Mouse (Mus musculus) liver, embryonic 15.5 days (tissue): ENCODE measurements around the gene Zkscan14. TPM values are rescaled to one million over a fixed set of nuclear protein-coding genes. Genes with fewer than 3 reads are reported as not detected.

Experiments
- ATAC-seq: fragments of 200-750 bp; cut with Nextera tagmentation; 2 replicates; pipeline ENCODE4 v1.8.0; 2017; ENCODE audit warnings: moderate number of reproducible peaks, mild to moderate bottlenecking, moderate library complexity; ENCODE audit not compliant: insufficient read depth
- H3K27ac ChIP-seq: fragments of 300-500 bp; sonication (generic); replicated peaks from 2 replicates; pipeline ENCODE4 v1.5.1; 2015; ENCODE audit warnings: mild to moderate bottlenecking, inconsistent platforms
- H3K27me3 ChIP-seq: fragments of 300-500 bp; sonication (generic); 2 replicates; pipeline ENCODE4 v1.6.1; 2015; ENCODE audit warnings: mild to moderate bottlenecking, inconsistent platforms
- H3K36me3 ChIP-seq: fragments of 300-500 bp; sonication (generic); replicated peaks from 2 replicates; pipeline ENCODE4 v1.6.1; 2015; ENCODE audit warnings: moderate library complexity, mild to moderate bottlenecking, inconsistent platforms
- H3K4me1 ChIP-seq: fragments of 300-500 bp; sonication (generic); replicated peaks from 2 replicates; pipeline ENCODE4 v1.6.1; 2015; ENCODE audit warnings: inconsistent platforms
- H3K4me2 ChIP-seq: fragments of 300-500 bp; sonication (generic); 2 replicates; pipeline ENCODE4 v1.6.1; 2015; ENCODE audit warnings: moderate library complexity, mild to moderate bottlenecking, inconsistent platforms
- H3K4me3 ChIP-seq: fragments of 300-500 bp; sonication (generic); replicated peaks from 2 replicates; pipeline ENCODE4 v1.5.1; 2015; ENCODE audit warnings: mild to moderate bottlenecking, inconsistent platforms
- H3K9ac ChIP-seq: fragments of 300-500 bp; sonication (generic); 2 replicates; pipeline ENCODE4 v1.6.1; 2015; ENCODE audit warnings: moderate library complexity, mild to moderate bottlenecking, inconsistent platforms
- H3K9me3 ChIP-seq: fragments of 300-500 bp; sonication (generic); replicated peaks from 2 replicates; pipeline ENCODE4 v1.6.1; 2016; ENCODE audit warnings: inconsistent platforms
- WGBS: fragments of 180-500 bp; shearing (Covaris S2); methylation state at CpG from one replicate; pipeline ENCODE4 v1.1.7; 2015; ENCODE audit warnings: mixed read lengths; ENCODE audit not compliant: insufficient replicate concordance; 5-methylcytosine and 5-hydroxymethylcytosine counted together
- polyA plus RNA-seq: library from polyadenylated mRNA; unstranded; fragments of >200 nt; fragmentation: Nextera tagmentation; extraction: Ambion mirVana; gene quantifications from 2 replicates; pipeline ENCODE4 v1.2.1, GENCODE M21; 2015

Zkscan14 gene
- polyA plus RNA-seq, 1 experiment from 2014 or later: 8.8 TPM

GRCm38 (mm10) chr5:145202446-145202845 lies 778 bp upstream of the Zkscan14 start:
- Histone ChIP-seq H3K27ac (0 out of 2 replicates have a peak overlapping the region, but pooled peaks have one; percentile 0), H3K27me3 (no peaks in the 10 kb centered on the region), H3K9me3 (no peaks in the 10 kb centered on the region), H3K4me3 (no peak overlapping the region), H3K36me3 (peaks cover 19% of the 10 kb centered on the region), H3K9ac (no peak overlapping the region), H3K4me1 (peaks cover 53% of the 10 kb centered on the region), H3K4me2 (no peak overlapping the region)
- ATAC-seq: no peak
- WGBS: 40% methylated on average over 3 of the region's 3 CpGs

- H3K4me1 ChIP-seq: peaks cover 45% of the 10 kb centered on the region
- no peaks in the 10 kb centered on the region for H3K9me3 ChIP-seq
- no peak for ATAC-seq
- H3K9ac ChIP-seq: no peak overlapping the region
- WGBS: 65% methylated on average over 7 of the region's 7 CpGs
- H3K27ac ChIP-seq: no peak overlapping the region
- H3K4me2 ChIP-seq: peak overlapping the region; percentile 84
- no peaks in the 10 kb centered on the region for H3K27me3 ChIP-seq
- peak overlapping the region; percentile 94 for H3K4me3 ChIP-seq
- H3K36me3 ChIP-seq: peaks cover 26% of the 10 kb centered on the region
Measured at GRCm38 (mm10) chr5:145200387-145200786, 1.3 kb downstream of the Zkscan14 start.

GRCm38 (mm10) chr5:145191962-145192361 lies 9.7 kb downstream of the Zkscan14 start, which contains the start of gene Atp5j2:
TSS of gene Atp5j2 (minus strand) at chr5:145192062.
- WGBS: 85% methylated on average over 2 of the region's 2 CpGs
- peak within 1 kb of the TSS; percentile 81 for H3K4me2 ChIP-seq
- H3K36me3 ChIP-seq: peaks cover 54% of the 10 kb centered on the region
- no peaks in the 10 kb centered on the region for H3K9me3 ChIP-seq
- peak within 1 kb of the TSS; percentile 76 for H3K27ac ChIP-seq
- ATAC-seq: no peak
- no peaks in the 10 kb centered on the region for H3K27me3 ChIP-seq
- H3K4me3 ChIP-seq: peak within 1 kb of the TSS; percentile 73
- peak within 1 kb of the TSS; percentile 73 for H3K9ac ChIP-seq
- H3K4me1 ChIP-seq: peaks cover 33% of the 10 kb centered on the region

GRCm38 (mm10) chr5:145190875-145191798 lies 10.5 kb downstream of the Zkscan14 start:
- Histone ChIP-seq H3K27me3 (no peaks in the 10 kb centered on the region), H3K9me3 (no peaks in the 10 kb centered on the region), H3K9ac (peak overlapping the region; percentile 73), H3K36me3 (peaks cover 58% of the 10 kb centered on the region), H3K4me2 (peak overlapping the region; percentile 81), H3K4me3 (peak overlapping the region; percentile 73), H3K27ac (peak overlapping the region; percentile 76), H3K4me1 (peaks cover 38% of the 10 kb centered on the region)
- peak; percentile 87 for ATAC-seq
- WGBS: under 1% methylated on average over 41 of the region's 41 CpGs

- ATAC-seq: no peak
- WGBS: 14% methylated on average over 5 of the region's 5 CpGs
Measured at GRCm38 (mm10) chr5:145190373-145190772, 11.3 kb downstream of the Zkscan14 start.

GRCm38 (mm10) chr5:145189416-145189815 lies 12.3 kb downstream of the Zkscan14 start:
- Histone ChIP-seq H3K9ac (0 out of 2 replicates have a peak overlapping the region, but pooled peaks have one; percentile 73), H3K4me1 (peaks cover 41% of the 10 kb centered on the region), H3K4me3 (peak overlapping the region; percentile 73), H3K36me3 (peaks cover 58% of the 10 kb centered on the region), H3K27me3 (no peaks in the 10 kb centered on the region), H3K9me3 (no peaks in the 10 kb centered on the region), H3K4me2 (peak overlapping the region; percentile 81), H3K27ac (peak overlapping the region; percentile 76; the same call in 1 of the 2 replicates)
- WGBS: 40% methylated on average over 6 of the region's 6 CpGs
- no peak for ATAC-seq

More at GRCm38 (mm10) chr5:145190373-145190772, 11.3 kb downstream of the Zkscan14 start:
- peak overlapping the region; percentile 73 for H3K9ac ChIP-seq
- peaks cover 41% of the 10 kb centered on the region for H3K4me1 ChIP-seq
- peaks cover 58% of the 10 kb centered on the region for H3K36me3 ChIP-seq
- H3K4me3 ChIP-seq: peak overlapping the region; percentile 73
- peak overlapping the region; percentile 76 for H3K27ac ChIP-seq
- H3K27me3 ChIP-seq: no peaks in the 10 kb centered on the region
- no peaks in the 10 kb centered on the region for H3K9me3 ChIP-seq
- peak overlapping the region; percentile 81 for H3K4me2 ChIP-seq

- no peak for ATAC-seq
Measured at GRCm38 (mm10) chr5:145185244-145185643, 16.4 kb downstream of the Zkscan14 start.

GRCm38 (mm10) chr5:145178461-145178980 lies 23.1 kb downstream of the Zkscan14 start:
- ATAC-seq: no peak
- peaks cover 100% of the 10 kb centered on the region for H3K36me3 ChIP-seq

More at GRCm38 (mm10) chr5:145185244-145185643, 16.4 kb downstream of the Zkscan14 start:
- Histone ChIP-seq H3K36me3 (peaks cover 89% of the 10 kb centered on the region), H3K4me1 (peaks cover 29% of the 10 kb centered on the region), H3K9ac (no peak overlapping the region), H3K27ac (no peak overlapping the region), H3K27me3 (no peaks in the 10 kb centered on the region), H3K4me2 (no peak overlapping the region), H3K9me3 (no peaks in the 10 kb centered on the region), H3K4me3 (no peak overlapping the region)
- WGBS: 68% methylated on average over 2 of the region's 2 CpGs

GRCm38 (mm10) chr5:145167306-145167661 lies 34.4 kb downstream of the Zkscan14 start:
- peak overlapping the region; percentile 89 for H3K4me2 ChIP-seq
- H3K4me1 ChIP-seq: peaks cover 46% of the 10 kb centered on the region
- peak overlapping the region; percentile 99 for H3K4me3 ChIP-seq
- ATAC-seq: peak; percentile 19
- under 1% methylated on average over 28 of the region's 28 CpGs for WGBS
- peak overlapping the region; percentile 99 for H3K9ac ChIP-seq
- H3K9me3 ChIP-seq: no peaks in the 10 kb centered on the region
- H3K36me3 ChIP-seq: peaks cover 54% of the 10 kb centered on the region
- peak overlapping the region; percentile 87 for H3K27ac ChIP-seq
- no peaks in the 10 kb centered on the region for H3K27me3 ChIP-seq

More at GRCm38 (mm10) chr5:145178461-145178980, 23.1 kb downstream of the Zkscan14 start:
- Histone ChIP-seq H3K4me3 (no peak overlapping the region), H3K4me2 (no peak overlapping the region), H3K9ac (no peak overlapping the region), H3K27me3 (no peaks in the 10 kb centered on the region), H3K9me3 (no peaks in the 10 kb centered on the region), H3K27ac (no peak overlapping the region; the same call in 1 of the 2 replicates), H3K4me1 (no peaks in the 10 kb centered on the region)
- WGBS: 76% methylated on average over 18 of the region's 18 CpGs

- H3K9me3 ChIP-seq: no peaks in the 10 kb centered on the region
- ATAC-seq: peak; percentile 96
- peak within 1 kb of the TSS; percentile 87 for H3K27ac ChIP-seq
- peak within 1 kb of the TSS; percentile 99 for H3K9ac ChIP-seq
- H3K27me3 ChIP-seq: no peaks in the 10 kb centered on the region
- peaks cover 52% of the 10 kb centered on the region for H3K36me3 ChIP-seq
- H3K4me2 ChIP-seq: peak within 1 kb of the TSS; percentile 89
- WGBS: under 1% methylated on average over 51 of the region's 51 CpGs
- H3K4me1 ChIP-seq: peaks cover 46% of the 10 kb centered on the region
- H3K4me3 ChIP-seq: peak within 1 kb of the TSS; percentile 99
Measured at GRCm38 (mm10) chr5:145166536-145167305, 34.9 kb downstream of the Zkscan14 start, which contains the start of the genes Ptcd1 and Cpsf4. TSS of gene Ptcd1 (minus strand) at chr5:145167108. TSS of gene Cpsf4 (plus strand) at chr5:145167213.
